Mouse (Mus musculus): ENCODE data around the gene Gm10803. TPM values are rescaled to one million over a fixed set of nuclear protein-coding genes. Genes with fewer than 3 reads are reported as not detected.
"Not testable (repeated sequence)": the region's sequence is repeated elsewhere in the genome, so short reads cannot be mapped to it uniquely, and the experiment has no call there.

Gene Gm10803
- total RNA-seq (2022), result not detected

DNA sequence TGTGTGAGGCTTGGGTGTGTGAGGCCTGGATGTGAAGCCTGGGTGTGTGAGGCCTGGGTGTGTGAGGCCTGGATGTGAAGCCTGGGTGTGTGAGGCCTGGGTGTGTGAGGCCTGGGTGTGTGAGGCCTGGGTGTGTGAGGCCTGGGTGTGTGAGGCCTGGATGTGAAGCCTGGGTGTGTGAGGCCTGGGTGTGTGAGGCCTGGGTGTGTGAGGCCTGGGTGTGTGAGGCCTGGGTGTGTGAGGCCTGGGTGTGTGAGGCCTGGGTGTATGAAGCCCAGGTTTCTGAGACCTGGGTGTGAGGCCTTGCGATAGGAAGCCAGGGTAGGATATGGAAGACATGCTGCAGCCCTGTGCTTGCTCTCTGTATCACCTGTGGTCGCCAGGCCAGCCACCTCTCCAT is at the start of gene Gm10803:
Gene Gm10803, plus strand, starts transcription at position 301 of the 400 bp plus-strand sequence.
- DNase-seq (ENCODE audit: low spot score), result not testable (repeated sequence)

DNA sequence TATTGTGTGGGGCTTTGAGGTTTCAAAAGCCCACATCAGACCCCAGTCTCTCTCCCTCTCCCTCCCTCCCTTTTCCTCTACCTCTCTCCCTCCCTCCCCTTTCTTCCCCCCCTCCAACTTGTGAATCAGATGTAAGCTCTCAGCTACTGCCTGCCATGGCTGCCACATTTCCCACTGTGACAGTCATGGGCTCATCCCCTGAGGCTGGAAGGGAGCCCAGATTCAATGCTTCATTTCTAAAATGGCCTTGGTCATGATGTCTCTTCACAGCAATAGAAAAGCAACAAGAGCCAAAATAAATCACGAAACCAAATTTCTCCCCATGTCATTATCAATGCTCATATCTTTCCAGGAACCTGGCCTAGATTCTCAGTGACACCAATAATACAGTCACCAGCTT is 49.5 kb upstream of the Gm10803 start:
- no peak for DNase-seq (ENCODE audit: low spot score)

DNA sequence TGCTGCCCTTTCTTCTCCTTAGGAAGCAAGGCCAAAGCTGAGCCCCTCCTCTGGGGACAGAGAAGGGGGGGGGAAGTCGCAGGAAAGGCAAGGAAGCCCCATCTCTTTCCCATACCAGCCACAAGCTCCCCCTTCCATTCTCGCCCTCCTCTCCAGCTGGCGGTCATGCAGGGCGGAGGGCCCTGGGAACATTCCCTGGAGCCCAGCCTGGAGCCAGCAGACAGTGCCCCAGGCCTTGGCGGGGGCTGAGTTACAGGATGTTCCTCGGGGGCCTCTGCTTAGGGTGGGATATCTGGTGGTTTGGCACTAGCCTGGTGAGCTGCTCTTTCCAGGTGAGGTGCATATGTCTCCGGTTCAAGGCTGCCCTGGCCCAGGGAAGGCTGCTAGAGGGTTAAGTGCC is 48.2 kb upstream of the Gm10803 start:
- DNase-seq (ENCODE audit: low spot score), result no peak

DNA sequence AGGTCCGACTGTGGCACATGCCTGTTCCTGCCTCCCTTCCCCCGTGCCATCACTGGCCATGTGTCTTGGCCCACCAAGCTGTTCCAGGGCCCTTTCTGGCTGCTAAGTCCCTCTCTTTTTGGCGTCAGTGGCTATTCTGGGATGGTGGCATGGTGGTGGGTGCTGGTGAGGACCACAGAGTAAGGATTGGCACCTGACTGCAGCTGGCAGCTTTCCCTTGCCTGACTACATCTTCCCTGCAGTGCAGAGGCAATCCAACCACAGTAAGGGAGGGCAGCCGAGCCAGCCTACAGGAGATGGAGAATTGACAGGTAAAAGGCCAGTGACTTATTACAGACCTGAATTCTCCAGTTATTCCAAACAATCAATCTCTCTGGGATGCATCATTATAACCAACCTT is 45.1 kb upstream of the Gm10803 start:
- no peak for DNase-seq (ENCODE audit: low spot score)

DNA sequence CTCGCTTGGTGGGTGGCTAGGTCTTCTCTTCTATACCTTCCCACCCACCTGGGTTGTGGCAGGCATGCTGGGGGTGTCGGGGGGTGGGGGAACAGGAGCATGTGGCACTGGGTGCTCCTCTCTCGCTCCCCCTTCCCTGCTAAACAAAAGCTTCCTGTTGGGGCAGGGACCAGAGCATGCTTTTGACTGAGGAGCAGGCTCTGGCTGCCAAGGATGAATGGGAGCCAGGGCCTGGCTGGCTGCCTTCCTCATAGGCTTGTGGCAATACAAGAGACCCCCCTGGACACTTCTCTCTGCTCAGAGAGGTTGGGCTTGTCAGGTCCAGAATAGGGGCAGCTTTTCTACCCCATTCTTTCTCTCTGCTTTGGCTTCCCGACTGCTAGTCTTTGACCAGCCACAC is 39.3 kb upstream of the Gm10803 start:
- DNase-seq (ENCODE audit: low spot score), result no peak

DNA sequence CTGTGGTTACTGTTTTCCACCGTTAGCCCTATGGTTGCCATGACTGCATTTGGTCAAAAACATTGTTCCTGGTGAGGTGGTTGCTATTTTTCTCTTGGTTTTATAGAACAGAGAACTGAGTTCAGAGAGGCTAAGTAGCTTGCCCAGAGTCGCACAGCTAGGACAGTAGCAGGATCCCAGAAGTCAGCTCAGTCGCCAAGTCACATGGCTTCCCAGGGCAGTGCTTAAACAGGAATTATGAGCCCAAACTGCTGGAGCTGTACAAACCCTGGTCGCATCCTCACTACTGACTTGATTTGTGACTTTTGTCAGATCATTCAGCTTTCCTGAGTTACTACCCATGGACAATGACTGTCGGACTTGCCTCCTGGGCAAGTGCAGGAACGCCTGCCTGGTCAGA is 38.8 kb upstream of the Gm10803 start:
- DNase-seq (ENCODE audit: low spot score), result no peak

DNA sequence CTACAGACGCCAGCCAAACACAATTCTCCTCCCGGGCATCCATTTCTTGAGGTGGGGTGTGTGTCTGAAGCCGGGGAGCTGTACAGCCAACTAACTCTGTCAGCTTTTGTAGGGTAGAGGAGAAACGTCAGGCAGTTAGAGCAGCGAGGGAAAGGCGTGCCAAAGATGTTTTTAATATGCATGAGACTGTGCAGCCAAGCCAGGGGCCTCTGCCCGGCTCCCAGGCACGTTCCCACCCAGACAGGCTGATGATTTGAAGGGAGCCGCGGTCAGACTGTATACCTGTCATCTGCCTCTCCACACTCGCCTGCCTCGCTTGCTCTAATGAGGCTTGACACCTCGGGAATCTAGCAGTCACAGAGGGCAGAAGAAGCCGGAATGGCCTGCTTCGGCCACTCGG is 38.4 kb upstream of the Gm10803 start:
- DNase-seq (ENCODE audit: low spot score), result no peak

DNA sequence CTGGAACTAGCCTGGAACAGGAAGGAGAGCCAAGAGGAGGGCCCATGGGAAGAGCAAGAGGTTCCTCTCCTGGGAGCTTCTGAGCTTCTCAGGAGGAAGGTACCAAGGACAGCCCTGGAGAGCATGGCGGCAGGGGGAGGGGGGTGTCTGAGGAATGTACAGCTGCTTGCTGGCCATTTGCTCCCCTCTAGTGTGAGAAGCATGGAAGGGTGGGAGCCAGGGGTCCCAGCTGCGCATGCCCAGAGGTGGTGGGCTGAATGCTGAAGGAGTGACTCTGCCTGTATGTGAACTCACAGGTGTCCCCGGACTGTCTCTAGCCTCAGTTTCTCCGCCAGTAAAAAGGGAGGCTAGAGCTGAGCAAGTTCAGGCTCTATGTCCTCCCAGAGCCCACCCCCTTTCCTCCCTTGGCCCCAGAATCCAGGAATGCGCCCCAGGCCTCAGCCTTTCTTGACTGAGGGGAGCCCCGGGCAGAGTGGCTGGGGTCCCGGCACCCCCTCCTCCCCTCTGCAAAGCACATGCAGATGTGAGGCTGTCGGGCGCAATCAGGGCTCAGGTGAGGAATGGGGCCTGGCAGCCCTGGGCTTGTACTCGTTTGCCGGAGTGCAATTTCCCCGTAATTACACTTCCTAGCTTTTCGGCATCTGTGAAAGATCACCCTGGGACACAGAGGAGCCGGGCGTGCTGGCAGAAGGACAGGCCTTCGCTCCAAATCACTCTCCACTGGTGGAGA is 35.2 kb upstream of the Gm10803 start:
- no peak for DNase-seq (ENCODE audit: low spot score)

DNA sequence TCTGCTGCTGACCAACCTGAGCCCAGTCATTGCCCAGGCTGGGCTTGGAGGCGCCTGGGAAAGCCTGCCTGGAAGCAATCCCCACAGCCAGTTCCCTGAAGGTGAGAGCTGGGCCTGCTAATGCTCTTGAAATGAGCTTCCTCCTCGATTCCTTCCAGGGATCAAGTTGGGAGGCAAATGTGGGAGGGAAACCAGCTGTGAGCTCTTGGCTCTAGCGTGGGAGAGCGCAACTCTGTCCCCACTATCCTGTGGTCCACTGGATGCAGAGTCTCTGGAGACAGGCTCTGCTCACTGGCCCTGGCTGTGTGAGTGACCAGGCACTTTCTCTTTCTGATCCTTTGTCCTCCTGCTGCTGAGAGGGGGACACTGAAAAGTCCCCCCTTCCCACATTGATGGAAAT is 30.8 kb upstream of the Gm10803 start:
- DNase-seq (ENCODE audit: low spot score), result no peak

DNA sequence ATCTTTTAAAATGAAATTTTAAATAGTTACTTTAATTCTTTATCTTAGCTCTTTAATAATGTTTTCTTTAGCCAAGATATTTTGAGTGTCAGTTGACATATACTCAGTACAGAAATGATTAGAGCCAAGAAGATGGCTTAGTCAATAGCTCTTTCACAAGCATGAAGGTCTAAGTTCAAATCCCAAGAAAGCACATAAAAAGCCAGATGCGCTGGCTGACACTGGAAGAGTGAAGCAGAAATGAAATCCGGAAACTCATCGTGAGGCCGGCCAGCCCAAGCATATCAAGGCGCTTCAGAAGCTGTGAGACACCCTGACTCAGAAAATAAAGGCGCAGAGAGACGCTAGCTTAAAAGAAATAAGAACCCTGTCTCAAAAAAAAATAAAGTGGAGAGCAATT is 26.5 kb upstream of the Gm10803 start:
- DNase-seq (ENCODE audit: low spot score), result no peak

DNA sequence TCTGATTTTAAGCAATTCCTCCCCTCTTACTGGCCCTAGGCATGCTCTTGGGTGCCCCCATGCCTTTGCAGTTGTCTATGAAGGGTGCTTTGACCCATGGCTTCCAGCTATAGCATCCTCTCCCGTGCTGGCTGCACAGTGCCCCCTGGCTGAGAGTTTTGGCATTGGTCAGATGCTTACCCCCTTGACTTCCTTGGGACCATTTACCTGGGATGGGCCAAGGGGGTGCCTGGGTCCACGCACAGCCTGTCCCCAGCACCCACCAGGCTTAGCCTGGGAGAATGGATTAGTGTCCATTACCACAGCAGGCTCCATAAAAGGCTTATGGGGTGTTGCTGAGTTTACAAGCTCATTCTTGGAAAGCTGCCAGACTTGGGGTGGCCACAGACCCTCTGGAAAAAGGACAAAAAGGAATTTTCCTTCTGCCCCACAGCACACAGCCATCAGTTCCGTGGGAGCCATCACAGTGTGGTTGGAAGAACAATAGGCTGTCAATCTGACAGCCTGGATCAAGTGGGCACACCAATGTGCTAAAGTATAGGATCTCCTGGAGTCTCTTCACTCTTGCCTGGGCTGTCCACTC is 22.9 kb upstream of the Gm10803 start:
- DNase-seq (ENCODE audit: low spot score), result no peak

DNA sequence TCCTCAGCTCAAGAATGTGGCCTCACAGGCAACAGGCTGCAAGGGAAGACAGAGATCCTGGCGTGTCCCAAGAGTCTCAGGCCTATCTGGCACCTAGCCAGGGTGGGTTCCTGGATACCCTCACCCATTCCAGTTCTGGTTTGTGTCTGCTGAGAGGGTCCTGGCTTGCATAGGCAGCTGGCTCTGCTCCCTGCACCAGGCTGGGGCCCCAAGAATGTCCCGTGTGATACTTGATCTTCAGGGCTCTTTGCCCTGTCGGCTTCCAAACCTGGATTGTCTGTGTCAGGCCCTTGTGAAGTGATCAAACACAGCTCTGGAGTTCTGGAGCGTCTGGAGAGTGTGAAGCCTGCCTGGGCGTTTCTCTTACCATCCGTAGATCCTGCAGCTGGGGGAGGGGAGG is 22.2 kb upstream of the Gm10803 start:
- no peak for DNase-seq (ENCODE audit: low spot score)

DNA sequence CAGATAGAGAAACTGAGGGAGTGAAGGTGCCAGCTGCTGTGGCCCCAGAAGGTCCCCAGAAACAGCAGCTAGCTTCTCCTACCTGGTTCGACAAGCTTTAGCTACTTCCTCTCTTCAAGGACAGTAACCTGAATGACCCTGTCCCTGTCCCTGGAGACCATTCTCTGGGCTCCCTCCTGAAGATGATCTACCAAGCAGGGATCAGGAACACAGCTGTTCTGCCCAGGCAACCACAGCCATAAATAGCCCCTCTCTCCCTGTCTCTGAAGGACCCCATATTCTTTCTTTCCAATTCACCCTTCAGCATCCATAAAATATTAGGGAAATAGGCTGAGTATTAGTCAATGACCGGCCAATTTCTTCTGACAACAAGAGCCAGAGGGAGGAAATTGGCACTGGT is 18.6 kb upstream of the Gm10803 start:
- DNase-seq (ENCODE audit: low spot score), result no peak

DNA sequence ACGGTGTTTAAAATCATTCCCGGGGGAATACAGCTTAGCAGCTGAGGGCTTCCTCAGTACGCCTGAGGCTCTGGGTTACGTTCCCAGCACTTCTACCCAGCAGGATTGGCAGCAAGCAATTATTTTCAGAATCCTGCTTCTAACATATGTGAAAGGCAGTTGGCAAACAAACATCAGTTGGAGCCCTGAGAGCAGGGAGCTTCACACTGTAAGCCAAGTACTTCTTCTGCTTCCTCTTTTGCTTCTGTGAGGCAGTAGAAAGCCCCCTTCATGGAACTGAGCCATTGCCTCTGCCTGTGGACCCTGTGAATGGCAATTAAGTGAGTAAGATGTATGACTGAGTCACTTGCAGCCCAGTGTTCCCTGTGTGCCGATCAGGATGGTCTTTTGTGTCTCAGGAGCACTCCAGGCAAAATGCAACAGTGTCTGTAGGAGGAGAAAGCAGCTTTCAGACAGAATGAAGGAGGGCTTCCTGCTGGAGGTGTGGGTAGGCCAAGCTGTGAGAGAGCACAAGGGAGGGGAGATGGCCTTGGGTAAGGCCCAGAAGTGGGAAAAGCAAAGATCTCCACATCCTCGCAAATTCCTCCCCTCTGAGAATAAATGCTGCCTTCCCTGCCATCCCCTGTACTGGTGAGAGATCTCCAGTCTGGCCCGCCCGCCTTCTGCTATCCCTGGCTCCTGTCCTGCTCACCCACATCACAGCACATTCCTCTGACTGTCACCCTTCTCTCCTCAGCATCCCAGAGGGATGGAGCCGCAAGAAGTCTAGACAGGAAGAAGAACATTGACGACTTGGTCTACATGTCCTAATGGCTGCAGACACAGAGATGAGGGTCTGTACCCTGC is 7.5 kb upstream of the Gm10803 start:
- no peak for DNase-seq (ENCODE audit: low spot score)

DNA sequence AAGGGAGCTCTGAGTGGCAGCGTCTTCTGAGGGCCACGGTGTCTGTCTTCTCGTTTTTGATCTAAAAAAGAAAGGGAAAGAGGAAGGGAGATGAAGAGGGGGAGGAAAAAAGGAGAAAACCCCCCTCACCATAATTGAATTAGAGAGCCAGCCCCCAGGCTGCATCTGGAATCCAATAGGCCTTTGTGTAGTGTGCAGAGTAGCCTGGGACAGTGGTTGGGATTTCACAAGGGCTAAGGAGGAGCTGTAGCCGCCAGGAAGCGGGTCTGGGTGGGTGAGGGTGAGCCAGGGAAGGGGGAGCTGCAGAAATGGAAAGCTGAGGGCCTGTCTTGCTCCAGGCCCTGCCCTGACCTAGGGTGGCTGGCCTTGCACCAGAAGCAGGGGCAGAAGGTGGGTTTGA is 6.5 kb upstream of the Gm10803 start:
- DNase-seq (ENCODE audit: low spot score), result no peak

DNA sequence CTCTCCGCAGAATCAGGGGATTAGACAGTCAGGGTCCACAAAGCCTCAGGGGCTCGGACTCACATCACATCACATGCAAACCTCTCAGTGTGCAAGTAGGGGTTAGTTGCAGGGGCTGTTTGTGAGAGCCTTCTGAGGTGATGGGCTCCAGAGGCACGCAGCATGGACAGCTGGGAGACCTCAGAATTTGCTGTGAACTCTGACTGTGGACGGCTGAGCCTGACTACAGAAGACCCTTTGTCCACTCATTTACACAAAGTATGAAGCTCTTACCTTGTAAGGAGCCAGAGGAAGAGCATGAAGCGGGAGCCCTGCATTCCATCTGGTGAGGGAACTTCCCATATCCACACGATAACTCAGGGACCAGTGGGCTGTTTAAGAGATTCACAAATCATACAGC is 5.3 kb downstream of the Gm10803 start:
- DNase-seq (ENCODE audit: low spot score), result no peak

DNA sequence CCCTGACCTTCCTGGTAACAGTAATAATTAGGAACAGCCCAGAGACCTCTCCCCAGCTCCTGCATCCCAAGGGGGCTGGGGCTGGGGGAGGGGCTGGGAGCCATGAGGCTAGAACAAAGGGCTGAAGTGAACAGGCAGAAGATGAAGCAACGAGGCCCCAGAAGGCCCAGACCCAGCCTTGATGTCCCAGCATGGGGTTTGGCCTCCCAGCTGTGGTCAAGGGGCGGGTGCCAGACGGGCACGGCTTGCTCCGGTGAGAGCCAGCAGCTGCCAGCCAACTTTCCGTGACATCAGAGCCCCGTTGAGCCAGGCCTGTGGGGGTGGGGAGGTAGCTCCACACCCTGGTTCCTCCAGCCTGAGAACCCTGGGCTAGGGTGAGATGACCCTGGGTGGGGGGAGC is 7.3 kb downstream of the Gm10803 start:
- DNase-seq (ENCODE audit: low spot score), result peak; percentile 69

DNA sequence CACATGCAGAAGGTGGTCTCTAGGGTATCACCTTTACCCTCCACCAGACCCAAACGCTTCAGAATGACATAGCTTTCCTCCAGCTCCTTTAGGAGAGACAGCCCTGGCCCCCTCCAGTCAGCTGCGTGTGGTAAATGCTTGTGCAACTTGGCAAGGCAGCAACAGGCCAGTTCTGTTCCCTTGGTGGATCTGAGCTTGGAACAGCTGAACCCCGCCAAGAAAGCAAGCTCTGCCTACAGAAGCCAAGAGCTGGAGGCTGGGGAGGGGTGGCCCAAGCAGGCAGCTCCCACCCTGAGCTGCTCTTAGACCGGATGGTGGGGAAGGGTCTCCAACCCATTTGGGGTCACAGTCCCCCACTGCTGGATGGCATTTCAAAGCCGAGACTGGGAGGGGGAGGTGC is 12.2 kb downstream of the Gm10803 start:
- no peak for DNase-seq (ENCODE audit: low spot score)

DNA sequence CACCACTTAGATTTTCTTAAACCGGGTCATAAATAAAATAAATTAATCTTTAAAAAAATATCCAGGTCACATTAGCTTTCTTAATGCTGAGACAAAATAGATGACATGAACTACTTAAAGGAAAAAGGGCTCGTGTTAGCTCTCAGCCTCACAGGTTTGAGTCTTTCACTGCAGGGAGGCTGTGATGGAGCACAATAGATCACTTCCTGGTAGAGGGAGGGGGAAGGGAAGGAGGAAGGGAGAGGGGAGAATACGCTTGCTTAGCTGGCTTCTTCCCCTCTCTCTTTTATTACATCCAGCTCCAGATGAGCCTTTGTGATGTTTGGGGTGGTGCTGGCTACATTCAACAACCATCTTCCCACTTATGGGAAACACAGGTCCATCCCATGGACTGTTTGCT is 20.9 kb downstream of the Gm10803 start:
- no peak for DNase-seq (ENCODE audit: low spot score)

DNA sequence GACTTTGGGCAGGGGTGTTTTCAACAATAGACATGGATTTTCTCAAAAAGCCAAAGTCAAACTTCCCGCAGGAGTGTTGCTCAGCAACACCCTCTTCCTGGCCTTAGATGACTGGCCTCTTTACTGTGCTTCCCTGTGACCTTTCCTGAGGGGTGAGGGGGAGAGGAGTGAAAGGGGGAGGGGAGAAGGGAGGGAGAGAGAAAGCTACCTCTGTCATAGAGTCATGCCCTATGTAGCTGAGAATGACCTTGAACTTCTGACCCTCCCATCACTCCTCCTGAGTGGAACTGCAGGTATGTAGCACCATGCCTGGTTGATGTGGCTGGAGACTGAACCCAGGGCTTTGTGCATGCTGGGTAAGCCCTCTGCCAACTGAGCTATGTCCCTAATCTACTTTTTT is 25.5 kb downstream of the Gm10803 start:
- no peak for DNase-seq (ENCODE audit: low spot score)

DNA sequence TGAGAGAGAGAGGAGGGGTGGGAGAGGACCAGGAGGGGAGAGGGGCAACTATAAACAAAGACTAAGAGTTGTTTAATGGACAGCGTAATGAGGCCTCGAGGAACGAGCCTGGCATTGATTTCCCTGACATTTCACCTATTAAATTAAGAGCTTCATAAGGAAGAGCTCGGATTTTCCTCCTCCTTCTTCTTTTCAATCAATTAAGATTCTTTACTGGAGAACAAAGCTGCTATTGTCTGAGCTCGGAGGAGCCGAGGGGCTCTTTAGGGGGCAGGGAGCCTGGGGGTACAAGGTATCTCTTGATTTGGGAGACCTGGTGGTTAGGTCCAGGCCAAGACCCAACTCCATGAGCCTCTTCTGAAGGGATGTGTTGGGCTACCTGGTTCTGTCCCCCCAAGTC is 27.1 kb downstream of the Gm10803 start:
- no peak for DNase-seq (ENCODE audit: low spot score)

DNA sequence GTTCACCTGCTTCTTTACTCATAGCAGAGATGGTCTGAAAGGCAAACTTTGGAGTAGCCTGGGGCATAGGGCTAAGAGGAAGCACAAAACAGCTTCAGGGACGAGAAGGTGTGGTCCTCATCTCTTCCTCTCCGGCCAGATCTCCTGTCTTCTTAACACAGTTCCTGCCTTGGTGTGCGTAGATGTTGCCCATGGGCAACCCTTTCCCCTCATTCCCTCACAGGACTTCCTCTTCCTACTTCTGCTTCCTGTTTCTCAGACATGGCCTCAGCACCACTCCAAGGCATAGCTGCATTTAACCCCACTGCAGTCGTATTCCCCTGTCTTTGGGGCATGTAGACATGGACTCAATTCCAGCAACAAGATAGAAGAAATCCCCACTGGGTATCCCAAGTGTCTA is 29.5 kb downstream of the Gm10803 start:
- DNase-seq (ENCODE audit: low spot score), result no peak

DNA sequence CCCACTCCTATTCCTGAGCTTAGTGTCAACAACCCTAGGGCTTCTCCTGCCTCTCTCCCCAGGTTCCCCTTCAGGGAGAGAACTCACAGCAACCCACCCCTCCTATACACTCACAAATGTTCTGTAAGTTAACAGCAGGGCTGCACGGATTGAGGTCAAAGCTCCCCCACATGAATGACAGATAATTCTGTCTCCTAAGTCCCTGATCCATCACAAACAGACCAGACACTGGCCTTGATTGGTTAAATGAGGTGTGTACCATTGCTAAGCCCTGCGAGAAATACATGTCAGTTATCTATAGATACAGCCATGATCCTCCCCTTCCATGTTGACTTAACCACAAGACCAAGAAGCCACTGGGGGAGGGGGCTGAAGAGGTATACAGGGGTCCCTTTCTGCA is 31.3 kb downstream of the Gm10803 start:
- no peak for DNase-seq (ENCODE audit: low spot score)

All from heart, adult 8-10 months (tissue).